Mouse (Mus musculus): Measurements from ENCODE around the gene Odc1. TPM values are rescaled to one million over a fixed set of nuclear protein-coding genes. Genes with fewer than 3 reads are reported as not detected.
"Not testable (repeated sequence)": the region's sequence is repeated elsewhere in the genome, so short reads cannot be mapped to it uniquely, and the experiment has no call there.

Odc1 gene
- total RNA-seq, 2 experiments from 2014 or later, result 212 to 228 TPM

DNA sequence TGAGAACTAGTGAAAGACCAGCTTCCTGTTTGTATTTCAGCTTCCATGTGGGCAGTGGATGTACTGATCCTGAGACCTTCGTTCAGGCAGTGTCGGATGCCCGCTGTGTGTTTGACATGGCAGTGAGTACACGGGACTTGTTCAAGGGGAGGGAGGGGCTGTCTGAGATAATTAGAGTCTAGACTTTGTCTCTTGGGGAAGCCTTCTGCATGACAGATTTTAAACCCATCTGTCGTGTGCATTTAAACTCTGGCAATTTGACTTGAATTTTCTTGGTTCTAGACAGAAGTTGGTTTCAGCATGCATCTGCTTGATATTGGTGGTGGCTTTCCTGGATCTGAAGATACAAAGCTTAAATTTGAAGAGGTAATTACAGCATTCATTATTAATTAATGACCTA, 3.9 kb downstream of the Odc1 start:
- DNase-seq (ENCODE audit: low spot score in 2 of 2), result no peak

- not testable (repeated sequence) for DNase-seq (ENCODE audit: low spot score in 2 of 2)
These were observed 4.8 kb downstream of the Odc1 start for GRCm38 (mm10) chr12:17549421-17549820.

GRCm38 (mm10) chr12:17551208-17551995, 6.8 kb downstream of the Odc1 start:
- DNase-seq (ENCODE audit: low spot score in 2 of 2), result no peak

DNA sequence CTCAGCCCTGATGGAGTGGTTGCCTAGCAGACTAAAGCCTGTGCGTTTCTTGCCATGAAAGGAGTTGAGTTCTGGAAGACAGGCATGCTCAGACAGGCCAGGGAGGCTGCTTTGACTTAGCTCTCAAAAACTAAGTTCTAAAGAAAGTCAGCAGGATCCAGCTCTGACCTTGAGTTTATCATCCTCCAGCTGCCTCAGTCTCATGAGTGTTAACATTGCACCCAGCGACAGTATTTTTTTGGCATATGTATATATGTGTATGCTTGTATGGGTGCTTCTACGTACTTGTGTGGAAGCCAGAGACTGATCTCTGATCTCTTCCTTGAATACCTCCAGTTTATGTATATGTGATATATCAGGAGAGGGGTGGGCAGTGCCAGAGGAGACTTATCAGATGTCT, 7.8 kb downstream of the Odc1 start:
- no peak for DNase-seq (ENCODE audit: low spot score in 2 of 2)

DNA sequence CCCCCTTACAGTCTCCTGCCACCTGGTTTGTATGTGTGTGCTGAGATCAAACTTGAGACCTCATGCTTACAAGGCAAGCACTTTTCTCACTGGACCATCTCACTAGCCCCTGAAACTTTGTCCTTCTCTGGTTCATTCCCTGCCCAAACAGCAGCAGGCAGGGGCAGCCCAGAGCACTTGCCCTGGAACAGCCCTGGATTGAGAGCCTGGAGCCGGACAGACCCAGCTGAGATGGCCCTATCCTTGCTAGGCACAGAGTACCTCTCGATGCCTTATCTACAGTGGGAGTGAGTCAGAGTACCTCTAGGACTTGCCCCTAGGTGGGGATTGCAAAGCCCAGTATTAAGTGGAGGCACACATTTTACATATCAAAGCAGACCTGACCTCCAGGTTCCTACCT, 8.4 kb downstream of the Odc1 start:
- DNase-seq (ENCODE audit: low spot score in 2 of 2), result no peak

DNA sequence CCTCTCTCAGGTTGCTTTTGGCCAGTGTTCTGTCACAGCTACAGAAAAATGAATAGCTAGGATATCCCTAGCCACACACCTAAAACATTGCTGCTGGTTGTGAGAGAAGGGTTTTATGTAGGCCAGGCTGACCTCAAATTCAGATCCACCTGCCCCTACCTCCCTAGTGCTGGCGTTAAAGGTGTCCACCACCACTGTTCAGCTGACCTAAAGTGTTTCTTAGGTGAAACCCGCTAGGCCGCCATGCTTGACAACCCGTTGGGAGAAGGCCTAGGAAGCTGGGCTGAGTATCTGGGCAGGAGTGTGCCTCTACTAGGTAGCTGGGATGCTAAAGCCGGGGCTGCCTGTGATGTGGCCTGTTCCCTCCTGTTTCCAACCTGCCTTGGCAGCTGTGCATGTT, 9.0 kb downstream of the Odc1 start:
- DNase-seq (ENCODE audit: low spot score in 2 of 2), result no peak

- peak; percentile 76 to 82 for DNase-seq (ENCODE audit: low spot score in 2 of 2)
These were observed 9.8 kb downstream of the Odc1 start for GRCm38 (mm10) chr12:17554200-17554951.

GRCm38 (mm10) chr12:17556430-17557343, 12.1 kb downstream of the Odc1 start:
- peak in 1 of 2 experiments; percentile 32 for DNase-seq (ENCODE audit: low spot score in 2 of 2)

GRCm38 (mm10) chr12:17557344-17557966, 12.9 kb downstream of the Odc1 start:
- DNase-seq (ENCODE audit: low spot score in 2 of 2), result no peak

DNA sequence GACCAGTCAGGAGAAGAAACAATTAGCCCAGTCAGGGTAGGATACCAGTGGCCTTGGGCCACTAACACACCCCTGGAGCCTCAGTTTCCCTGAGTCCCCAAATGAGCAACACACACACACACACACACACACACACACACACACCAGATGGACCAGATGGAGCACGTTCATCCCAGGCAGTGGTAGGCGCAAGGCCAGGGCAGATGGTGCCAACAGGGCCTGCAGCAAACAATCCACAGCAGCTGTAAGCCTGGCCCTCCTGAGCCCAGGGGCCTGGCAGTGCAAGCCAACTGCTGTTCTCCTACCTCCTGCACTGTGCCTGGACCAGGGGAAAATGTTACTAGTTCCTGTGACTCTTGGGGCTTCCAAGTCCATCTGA, 13.4 kb downstream of the Odc1 start:
- DNase-seq (ENCODE audit: low spot score in 2 of 2), result no peak

DNA sequence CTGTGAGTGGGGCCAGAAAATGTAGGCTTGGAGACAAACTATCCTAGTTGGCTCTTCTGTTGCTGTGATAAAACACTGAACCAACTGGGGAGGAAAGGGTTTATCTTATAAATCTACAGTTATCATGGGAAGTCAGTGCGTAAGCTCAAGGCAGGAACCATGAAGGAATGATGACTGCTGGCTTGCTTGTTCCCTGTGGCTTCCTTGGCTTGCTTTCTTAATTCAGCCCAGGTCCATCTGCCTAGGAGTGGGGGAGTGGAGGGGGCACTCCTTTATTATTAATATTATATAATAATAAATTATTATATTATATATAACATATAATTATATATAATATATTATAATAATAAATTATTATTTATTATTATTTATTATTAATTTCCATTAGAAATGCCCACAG, 17.8 kb downstream of the Odc1 start:
- no peak for DNase-seq (ENCODE audit: low spot score in 2 of 2)

DNA sequence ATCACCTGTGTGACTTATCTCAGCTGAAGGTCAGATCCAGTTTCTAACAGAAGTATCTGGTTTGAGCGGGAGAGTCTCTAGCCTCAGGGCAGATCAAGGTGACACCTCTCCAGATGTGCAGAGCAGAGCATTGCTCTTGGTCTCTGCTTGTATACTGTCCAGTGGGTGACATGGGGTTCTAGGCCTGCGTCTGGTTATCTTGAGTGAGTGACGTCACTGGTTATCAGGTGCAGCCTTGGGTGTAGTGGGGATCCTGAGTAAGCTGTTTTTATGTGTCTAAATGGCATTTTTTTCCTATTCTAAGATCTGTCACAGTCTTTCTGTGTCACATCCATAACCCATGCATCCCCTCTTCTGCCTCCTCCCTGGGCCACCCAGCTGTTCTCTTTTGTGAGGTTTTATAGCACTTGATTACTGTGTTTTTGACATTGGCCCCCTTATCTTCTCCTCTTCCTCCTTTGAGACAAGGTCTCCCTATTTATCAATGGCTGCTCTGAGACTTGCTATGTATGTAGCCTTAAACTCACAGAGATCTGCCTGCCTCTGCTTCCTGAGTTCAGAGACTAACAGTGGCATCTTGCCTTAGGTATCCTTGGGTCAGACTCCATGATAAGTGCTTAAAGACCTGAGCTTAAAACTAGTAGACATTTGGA, 20.9 kb downstream of the Odc1 start:
- DNase-seq (ENCODE audit: low spot score in 2 of 2), result no peak

- DNase-seq (ENCODE audit: low spot score in 2 of 2), result no peak
These were observed 21.4 kb downstream of the Odc1 start for GRCm38 (mm10) chr12:17566046-17566408.

DNA sequence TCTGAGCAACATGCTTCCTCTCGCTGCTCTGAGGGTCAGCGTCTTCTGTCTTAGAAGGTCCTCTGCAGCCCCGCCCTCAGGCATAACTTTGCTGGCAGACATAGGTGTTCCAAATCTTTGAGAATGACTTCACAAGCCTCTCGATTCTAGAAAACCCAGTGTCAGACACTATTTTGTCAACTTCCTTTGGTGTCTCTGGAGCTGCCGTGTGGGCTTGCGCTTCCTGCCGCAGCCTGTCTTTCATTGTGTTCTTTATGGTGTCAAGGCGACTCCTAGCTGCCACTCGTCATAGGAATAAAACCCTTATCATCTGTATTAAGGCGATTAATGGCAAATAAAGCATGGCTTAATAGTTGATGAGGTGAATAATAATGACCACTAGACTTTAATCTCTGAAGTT, 24.0 kb downstream of the Odc1 start:
- DNase-seq (ENCODE audit: low spot score in 2 of 2), result no peak

- DNase-seq (ENCODE audit: low spot score in 2 of 2), result no peak
These were observed 30.0 kb downstream of the Odc1 start for GRCm38 (mm10) chr12:17574591-17574990.

GRCm38 (mm10) chr12:17575156-17575910, 30.7 kb downstream of the Odc1 start:
- no peak for DNase-seq (ENCODE audit: low spot score in 2 of 2)

- no peak for DNase-seq (ENCODE audit: low spot score in 2 of 2)
These were observed 31.4 kb downstream of the Odc1 start for GRCm38 (mm10) chr12:17576041-17576440.

DNA sequence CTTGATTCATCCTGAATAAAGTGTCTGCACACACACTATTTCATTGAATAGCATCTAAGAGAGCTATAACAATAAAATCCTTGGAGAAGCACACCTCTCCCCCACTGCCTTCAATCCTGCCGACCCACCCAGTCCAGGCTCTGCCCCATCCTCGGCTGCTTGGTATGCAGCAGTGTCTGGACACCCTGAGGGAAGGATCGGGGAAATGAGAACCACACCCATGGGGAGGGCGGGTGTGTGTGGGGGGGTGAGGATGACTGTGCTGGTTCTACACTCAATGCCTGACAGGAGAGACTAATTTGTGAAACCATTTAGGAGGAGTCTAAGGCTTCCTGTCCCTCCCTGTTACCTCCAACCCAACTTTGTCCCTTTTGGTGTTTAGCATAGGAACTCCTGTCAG, 34.0 kb downstream of the Odc1 start:
- no peak for DNase-seq (ENCODE audit: low spot score in 2 of 2)

DNA sequence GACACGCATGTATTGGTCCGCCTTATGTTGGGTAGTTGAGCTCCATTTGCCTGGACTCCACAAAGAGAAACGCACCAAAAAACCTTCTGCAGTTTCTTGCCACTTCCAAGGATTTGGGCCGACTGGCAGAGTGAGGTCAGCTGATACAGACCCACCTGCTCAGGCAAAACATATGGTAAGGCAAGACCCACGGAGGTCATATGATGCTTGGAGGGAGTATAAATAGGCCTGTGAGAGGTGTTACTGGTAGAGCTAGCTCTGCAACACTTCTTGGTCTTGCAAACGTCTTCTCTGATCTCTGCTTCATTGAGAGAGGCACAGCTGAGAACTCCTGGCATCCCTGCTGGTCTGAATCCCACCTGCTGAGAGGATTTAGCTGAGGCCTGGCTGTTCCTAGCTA, 36.4 kb downstream of the Odc1 start:
- no peak for DNase-seq (ENCODE audit: low spot score in 2 of 2)

DNA sequence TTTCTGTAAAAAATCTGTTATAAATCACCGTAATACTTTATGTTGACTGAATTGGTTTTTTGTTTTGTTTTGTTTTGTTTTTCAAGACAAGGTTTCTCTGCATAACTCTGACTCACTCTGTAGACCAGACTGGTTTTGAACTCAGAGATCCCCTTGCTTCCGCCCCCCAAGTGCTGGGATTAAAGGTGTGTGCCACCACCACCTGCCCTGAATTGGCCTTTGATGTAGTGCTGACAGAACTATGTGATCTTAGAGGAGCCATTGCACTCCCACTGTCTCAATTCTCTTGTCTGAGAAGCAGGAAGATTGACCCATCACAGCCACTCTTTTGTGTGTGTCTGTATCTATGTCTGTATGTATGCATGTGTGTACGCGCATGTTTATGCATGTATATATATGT, 37.8 kb downstream of the Odc1 start:
- no peak for DNase-seq (ENCODE audit: low spot score in 2 of 2)

Data from adrenal gland, postnatal 4 days (tissue).